Mouse (Mus musculus) ovary, postnatal 10 days (tissue): ENCODE measurements around the gene Rpl3.
A peak's percentile ranks its signal among the peaks of the same experiment; 100 is the strongest.

Experiments used
- DNase-seq: peaks from one replicate; pipeline ENCODE4 v3.0.0; 2022; ENCODE audit warnings: low spot score

Rpl3 gene

DNA sequence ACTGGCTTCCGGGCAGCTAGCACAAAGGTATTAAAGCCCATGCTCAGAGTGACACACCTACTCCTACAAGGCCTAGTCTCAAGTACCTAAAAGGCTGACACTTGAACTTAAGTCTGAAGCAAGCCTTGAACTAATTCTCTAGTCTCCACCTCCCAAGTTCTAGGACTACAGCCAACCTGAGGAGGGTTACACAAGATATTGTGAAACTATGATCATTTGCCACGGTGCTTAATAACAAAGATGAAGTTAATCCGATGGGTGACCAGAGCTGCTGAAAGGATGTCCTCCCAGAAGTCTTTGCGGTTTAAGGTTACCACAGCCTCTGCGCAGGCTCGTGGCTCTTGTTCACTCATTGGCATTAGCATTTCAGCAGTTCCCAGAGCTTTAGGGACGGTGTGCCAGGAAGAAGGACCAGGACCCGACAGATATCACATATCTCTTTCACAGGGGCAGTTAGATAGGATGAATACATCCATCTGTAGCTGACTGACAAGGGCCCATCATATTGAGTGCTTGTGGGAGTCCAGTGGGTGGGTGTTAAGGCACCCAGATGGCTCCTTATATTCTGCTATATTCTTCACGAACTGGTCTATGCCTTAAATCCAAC lies 4.2 kb downstream of the Rpl3 start:
- no peak for DNase-seq

DNA sequence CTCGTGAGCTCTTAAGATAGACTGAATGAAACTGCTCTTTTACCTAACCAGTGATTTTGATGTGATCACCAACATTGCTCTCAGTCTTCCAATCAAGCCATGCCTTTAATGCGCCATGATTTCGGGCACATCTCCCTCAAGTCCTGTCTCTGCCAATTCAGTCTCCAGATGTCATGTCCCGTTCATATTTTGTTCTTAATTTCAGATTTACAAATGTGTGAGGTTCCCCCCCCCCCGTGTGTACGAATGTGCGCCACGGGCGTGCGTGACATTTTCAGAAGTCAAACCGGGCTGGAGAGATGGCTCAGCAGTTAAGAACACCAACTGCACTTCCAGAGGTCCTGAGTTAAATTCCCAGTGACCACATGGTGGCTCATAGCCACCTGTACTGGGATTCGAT lies 7.9 kb downstream of the Rpl3 start:
- no peak for DNase-seq

DNA sequence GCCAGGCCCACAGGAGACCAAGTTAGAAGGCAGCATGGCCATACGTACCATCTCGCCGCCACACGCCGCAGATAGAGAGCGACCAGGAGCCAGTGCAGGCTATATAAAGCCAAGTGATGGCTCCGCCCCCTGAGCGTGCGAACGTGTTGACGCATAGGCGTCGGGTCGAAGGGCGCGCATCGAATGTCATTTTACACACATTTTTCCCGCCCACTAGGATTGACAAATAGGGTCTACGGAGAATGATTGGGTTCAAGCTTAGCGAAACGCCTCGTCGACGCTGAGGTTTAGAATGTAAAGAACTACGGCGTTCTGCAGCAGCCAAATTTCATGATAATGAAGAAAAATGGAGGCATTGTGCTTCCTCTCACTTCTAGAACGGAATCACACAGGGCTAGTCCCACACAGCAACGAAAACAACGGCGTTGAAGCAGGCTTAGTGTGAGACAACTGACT lies 8.4 kb downstream of the Rpl3 start:
- peak; percentile 94 for DNase-seq

DNA sequence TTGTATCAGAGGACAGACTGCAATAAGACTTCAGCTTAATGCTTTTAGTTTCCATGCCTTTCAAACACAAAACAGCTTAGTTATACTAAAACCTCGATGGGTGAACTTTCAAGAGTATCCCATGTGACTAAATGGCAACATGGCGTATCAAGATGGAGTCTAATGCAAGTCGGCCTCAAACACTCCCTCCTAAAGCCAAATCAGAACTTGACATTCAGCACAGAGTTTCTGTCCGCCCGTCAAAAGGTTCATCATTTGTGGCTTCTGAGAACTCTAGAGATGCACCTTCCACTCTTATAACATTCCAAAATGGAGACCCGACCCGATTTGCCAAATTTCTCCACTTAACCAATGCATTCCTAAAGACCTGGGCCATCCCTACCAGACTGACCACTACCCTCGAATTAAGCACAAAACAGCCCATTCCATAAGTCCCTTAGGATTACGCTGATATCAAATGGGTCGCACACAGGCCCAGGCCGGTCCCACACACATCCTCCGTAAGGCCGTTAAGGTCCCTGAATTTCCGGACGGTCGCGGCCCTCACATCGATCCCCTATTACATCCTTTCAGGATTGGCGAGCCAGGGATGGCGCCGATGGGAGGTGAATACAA lies 8.9 kb downstream of the Rpl3 start:
- DNase-seq = no peak

DNA sequence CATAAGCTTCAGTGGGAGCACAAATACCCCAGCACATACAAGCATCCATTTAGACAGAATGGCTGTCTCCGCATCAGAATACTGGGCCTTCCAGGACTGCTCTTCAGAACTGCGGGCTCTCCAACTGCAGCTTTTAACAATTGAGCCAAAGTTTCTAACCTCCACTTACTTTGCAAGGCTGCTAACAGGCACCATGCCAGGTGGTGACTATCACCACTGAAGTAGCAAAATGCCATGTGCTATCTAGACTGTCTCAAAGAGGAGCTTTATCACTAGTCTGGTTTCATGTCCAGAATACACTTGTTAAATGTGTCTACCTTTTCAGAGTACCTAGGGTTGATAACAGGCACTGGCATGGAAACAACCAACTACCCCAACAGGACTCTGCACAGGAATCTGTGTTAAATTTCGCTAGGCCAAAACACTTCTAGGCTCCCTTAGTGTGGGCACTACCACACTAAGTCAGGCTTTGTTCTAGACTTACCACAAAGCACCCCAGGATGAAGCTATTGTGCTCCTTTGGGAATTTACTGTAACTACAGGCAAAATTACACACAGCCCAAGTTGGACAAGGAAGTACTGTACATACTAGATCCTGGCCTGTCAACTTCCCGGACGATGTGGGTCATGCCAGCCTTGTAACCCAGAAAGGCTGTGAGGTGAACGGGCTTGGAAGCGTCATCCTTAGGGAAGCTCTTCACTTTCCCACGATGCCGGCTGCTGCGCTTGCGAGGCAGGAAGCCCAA lies 9.7 kb downstream of the Rpl3 start:
- DNase-seq = no peak

DNA sequence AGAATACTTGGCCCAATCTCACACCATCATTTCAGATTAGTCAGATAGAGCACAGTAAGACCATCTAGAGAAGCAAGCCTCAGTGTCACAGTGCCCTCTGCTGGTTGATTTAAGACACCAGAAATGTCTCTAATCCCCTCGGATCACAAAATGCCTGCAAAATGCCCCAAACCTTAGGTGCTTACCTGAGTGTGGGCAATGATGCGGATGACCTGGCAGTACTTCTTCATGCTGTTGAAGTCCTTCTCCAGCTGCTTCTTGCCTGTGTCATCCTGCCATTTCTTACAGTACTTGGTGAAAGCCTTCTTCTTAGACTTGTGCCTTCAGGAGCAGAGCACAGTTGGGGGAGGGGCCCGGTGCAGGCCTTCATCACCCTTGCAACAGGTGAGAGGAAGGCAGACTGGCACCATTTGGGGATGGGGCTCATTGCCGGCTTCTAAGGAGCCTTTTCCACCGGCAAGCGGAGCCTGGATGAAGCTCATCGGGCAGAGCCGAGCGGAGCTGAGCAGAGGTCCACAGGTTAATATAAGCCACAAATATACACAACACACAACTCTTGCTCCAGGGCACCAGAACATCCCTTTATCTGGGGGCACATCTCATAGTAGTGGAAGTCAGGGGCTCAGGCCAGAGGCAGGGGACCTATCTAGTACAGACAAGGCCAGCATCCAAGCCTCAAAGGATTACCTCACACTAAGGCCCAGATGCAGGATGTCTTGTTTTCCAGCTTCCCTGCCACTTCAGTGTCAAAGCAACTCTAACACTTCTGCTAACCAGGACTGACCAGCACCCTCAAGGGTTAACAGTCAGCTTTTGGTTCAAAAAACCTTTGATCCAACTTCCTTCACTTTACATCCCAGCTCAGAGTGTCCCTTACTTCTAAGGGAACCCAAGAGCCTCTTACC lies 10.7 kb downstream of the Rpl3 start:
- DNase-seq = no peak

DNA sequence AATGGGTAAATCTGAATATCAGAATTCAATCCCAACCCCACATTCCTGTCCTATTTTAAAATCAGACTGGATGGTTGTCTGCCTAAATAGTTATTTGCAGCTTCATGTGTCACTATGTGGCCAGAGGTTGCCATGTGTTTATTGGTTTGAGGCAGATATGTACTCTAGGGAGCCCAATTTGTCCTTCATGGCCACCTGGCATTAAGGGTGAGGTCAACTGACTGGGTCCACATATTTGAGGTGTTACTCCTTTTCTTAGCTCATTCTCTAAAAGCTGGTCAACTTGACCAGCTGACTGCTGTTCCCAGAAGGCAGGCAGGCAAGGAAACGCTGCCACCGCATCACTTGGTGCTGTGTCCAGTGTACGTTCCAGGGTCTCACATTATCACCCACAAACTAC lies 11.7 kb downstream of the Rpl3 start:
- DNase-seq = no peak

DNA sequence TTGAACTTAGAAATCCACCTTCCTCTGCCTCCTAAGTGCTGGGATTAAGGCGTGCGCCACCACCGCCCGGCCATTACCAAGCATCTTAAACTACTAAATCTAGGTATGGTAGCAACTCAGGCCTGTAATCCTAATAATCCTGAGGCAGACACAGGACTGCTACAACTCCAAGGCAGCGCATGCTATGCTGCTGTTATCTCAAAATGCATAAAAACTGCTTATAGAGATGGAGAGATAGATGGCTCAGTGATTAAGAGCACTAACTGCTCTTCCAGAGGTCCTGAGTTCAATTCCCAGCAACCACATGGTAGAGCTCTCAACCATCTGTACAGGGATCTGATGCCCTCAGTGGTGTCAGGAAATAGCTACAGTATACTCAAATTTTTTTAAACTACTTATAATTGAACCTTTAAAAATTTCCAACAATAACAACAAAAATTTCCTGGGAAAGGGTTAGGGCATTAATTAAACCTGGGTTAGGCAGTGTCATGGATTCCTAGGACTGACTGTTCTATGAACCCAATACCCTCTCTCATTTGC lies 12.5 kb downstream of the Rpl3 start:
- DNase-seq = no peak

DNA sequence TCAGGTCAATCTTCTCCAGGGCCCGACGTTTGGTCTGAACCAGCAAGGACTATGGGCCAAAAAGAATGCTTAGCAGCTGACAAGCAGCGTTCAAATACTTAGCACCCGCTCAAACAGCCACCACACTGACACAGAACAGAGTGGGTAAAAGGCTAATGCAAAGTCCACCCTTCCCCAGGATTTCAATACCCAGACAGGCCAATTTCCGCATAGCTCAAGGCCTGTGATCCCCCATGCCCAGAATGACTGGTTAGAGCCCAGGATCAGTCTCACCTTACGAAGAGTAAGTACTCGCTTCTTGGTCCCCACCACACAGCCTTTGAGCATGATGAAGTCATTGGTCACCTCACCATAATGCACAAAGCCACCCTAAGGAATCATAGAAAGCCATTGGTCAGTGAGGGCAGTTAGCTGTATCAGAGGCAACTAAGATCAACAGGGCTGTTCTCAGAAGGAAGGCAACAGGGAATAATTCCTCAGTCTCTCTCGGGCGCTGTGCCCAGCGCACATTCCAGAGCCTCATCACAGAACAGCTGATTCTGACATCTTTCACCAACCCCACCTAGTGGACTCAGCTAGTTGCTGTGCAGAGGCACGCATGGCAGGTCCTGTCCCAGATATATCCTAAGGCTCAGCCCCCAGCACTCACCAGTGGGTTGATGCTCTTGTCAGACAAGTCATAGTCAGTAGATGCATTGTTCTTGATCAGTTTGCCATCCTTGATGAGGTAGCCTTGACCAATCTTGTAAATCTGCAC lies 13.4 kb downstream of the Rpl3 start:
- DNase-seq = no peak

DNA sequence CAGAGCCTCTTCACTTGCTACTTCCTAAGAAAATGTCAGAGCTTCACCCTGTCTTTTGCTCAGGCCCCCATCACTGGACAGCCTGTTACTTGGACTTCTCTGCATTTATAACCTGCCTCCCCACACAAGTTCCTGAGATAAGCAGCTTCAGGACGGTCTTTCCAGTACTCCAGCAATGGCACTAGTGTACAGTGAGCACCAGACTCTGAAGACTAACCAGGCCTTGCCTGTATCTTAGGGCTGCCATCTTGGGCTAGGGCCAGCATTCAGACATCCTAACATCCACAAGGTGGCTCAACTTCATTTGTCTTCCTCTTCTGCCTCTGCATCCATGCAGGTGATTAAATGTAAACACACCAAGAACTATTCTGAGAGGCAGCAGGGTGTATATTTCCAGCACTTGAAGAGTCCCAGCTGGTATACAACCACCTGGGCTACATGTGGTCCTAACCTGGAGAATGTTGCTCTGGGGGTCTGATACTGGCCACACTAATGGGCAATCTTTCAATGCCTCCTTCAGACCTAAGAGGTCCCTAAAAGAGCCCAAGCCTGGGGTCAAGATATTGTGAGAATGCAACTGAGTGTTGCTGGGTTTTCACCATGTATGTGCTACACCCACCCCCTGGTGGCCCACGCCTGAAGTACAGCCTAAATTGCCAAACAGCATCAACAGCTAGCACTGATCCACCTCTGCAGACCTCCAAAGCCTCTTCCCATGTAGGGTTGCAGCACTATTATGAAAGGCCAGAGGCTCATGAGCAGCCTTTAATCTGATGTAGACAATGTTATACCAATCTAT lies 15.1 kb downstream of the Rpl3 start:
- DNase-seq = no peak

DNA sequence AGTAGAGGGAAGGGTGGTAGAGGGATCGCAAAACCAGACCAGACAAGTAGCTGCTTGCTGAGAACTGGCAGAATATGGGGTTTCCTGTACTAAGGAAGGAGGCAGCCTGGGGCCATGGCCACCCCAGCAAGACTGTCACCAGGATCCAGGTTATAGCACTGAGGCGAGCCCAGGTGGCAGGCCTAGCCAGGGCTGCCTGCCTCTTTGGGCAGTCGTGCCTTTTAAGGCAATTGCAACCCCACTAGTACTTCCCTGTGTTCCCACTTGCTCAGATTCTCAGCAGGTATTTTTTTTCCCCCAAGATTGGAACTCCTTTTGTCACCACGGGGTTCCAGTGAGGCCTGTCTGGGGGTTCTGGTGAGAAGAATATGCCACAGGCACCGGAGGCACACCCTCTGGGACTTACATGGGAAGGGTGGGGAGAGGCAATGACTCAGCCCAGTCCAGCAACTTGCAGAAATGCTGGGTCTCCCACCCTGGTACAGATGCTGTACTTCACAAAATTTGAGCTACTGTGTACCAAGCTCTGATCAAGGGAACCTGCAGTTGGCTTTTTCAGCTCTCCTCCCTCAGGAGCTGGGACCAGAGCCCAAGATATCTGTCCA lies 15.8 kb downstream of the Rpl3 start:
- DNase-seq = no peak

DNA sequence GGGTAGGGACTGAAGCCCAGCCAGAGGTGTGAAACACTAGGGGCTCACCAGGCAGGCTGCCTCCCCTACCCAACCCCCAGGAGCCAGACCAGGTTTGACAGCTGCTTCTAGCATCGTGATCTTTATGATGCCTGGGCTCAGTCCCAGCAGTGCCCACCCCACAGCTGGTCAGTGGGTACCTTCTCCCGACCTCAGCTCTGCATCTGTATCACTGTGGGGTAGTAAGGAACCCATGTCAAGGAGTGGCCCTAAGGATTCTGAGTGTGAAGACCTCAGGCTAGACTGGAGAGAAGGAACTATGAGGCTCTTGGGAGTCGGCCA lies 16.3 kb downstream of the Rpl3 start:
- no peak for DNase-seq

DNA sequence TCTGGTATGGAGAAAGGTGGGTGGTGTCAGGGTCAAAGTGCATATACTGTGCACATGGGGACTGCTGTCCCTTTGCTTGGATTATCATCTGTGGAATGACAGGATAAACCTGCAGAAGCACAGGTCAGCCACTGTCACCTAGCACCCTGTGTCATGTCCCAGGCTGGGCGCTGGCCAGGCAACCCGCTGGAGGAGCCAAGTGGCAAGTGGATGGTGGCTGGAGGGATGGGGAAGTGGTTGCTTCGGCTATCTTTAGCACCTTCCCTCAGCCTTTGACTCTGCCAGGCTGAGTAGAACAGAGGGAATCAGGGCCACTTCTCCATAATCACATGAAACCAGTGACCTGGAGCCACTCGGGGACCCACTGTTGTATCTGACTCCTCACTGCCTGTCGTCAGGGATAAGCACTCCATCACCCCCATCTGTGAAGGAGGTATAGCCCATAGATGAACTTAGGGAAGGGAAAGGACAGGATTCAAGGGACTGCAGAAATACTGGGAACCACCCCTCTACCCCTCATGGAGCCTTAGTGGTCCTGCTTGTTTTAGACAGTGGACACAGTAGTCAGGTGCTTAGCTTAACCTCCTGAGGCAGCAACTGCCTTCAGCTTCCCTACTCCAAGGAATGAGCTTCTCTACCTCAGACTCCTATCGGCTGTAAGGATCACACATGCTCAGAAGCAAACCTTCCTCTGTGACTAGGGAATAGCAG lies 16.9 kb downstream of the Rpl3 start:
- DNase-seq = no peak

DNA sequence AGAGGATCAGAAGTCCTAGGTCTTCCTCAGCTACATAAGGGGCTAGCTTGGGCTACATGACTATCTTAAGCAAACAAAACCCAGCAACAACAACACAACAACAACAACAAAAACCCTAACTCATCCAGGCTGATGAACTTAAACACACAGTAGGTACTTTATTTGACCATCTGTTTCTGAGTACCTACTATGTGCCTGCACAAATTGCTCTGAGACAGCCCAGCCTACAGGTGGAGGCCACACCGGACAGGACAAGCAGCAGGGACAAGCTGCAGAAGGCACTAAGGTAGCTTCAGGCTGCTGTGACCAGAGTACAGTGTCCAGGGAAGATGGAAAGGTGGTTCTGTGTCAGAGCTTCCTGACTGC lies 18.4 kb downstream of the Rpl3 start:
- no peak for DNase-seq

DNA sequence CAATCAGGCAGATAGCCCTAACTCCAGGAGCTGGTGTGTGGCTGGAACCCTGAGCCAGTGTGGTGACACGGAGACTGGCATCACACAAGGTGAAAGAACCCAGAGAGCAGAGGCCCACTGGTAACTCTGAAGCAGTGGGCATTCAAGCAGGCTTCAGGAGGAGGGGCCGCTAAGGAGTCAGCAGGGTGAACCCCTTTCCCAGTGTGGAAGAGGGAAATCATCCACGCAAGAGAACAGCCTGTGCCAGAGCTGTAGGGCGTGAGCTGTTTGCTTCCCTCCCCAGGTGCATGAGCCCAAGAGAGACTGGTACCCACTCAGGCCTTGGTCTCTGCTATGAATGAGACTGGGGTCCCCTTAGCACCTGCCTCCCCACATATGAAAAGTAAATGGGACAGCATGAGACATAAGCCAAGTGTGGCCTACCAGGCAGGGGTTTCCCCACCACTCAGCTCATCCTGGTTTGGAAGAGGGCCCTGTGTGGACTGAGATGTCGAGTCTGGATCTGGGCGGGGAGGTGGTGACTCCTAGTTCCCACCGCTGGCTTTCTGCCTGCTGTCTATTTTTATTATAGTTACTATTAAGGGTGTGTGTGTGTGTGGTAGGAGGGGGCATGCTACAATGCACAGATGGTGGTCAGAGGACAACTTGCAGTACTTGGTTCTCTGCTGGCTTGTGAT lies 19.0 kb downstream of the Rpl3 start:
- no peak for DNase-seq

DNA sequence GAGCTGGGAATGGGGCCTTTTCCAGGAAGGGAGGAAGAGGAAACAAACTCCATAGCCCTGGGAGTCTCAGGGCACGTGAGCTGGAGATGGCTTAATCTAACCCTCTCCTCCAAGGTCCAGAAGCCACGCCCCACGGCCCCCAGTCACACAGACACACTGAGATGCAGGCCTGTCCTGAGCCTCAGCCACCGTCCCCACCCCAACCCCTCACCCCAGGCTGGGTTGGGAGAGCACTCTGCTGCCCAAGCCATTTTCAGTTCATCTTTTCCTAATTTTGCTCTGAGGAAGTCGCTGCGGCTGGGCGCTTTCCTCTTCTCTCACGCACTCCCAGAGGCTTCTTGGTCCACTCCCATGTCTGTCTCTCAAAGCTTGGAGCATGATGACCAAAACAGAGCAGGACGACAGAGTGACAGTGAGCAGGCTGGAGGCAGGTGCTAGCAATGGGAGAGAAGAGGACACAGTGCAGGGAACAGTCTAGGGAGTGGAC lies 19.7 kb downstream of the Rpl3 start:
- DNase-seq = no peak

DNA sequence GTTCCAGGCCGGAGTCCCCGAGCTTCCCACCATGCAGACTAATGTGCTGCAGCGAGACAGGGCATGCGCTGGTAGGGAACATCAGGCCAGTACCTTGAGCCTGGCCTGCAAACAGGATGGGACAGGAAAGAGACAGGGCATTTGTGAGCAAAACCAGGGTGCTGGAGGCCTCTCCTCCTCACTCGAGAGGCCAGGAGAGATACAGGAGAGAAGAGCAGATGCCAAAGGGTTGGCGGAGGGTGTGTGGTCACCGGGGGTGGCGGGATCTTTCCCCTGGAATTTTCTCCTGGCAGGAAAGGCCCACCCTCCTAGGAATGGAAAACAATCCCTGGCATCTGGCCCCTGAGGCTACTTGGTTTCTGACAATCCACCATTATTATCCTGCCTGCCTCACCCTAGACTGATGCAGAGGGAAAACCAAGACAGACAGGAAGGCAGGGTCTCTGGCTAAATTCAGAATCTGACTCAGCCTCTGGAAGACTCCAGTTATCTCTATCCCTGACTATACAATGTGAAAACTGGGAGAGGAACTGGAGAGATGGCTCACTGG lies 21.5 kb downstream of the Rpl3 start:
- DNase-seq = no peak

DNA sequence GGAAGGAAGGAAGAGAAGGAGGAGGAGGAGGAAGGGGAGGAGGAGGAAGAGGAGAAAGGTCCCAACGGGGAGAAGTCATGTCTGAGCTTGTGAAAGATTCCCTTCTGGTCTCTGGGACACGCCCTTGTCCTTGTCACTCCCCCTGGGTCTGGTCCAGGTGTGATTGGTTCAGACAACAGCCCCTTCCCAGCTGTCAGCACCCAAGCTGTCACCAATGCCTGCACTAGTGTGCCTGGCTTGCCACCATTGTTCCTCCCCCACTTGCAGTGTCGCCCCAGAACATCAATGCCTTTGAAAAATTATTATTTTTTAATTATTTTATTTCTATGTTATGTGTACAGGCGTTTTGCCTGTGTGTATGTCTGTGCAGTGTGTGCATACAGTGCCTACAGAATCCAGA lies 22.5 kb downstream of the Rpl3 start:
- no peak for DNase-seq

DNA sequence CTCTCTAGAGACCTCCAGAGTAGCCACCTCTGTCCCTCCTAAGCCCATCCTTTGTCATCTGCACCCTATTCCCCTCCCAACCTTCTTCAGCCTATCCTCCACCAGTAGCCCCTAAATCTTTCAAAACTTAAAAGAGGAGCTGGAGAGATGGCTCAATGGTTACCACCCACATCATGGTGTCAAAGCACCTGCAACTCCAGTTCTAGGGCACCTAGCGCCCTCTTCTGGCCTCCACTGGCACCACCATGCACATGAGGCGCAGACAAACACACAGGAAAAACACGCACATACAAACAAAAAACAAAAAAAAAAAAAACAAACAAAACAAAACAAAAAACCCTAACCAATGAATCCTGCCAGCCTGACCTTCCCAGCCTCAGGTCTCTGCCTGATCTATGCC lies 25.1 kb downstream of the Rpl3 start:
- no peak for DNase-seq
